Mouse (Mus musculus): ENCODE data around the gene Ptk6. TPM values are rescaled to one million over a fixed set of nuclear protein-coding genes. Genes with fewer than 3 reads are reported as not detected.

The Ptk6 gene
- total RNA-seq, 2 experiments from 2014 or later = not detected

- DNase-seq (ENCODE audit: low spot score in 2 of 2) = no peak
Observed at GRCm38 (mm10) chr2:181166469-181166868, 36.1 kb downstream of the Ptk6 start.

GRCm38 (mm10) chr2:181160821-181161220 is 41.8 kb downstream of the Ptk6 start:
- DNase-seq (ENCODE audit: low spot score in 2 of 2) = no peak

- peak; percentile 68 to 84 for DNase-seq (ENCODE audit: low spot score in 2 of 2)
Observed at GRCm38 (mm10) chr2:181159771-181160170, 42.8 kb downstream of the Ptk6 start.

DNA sequence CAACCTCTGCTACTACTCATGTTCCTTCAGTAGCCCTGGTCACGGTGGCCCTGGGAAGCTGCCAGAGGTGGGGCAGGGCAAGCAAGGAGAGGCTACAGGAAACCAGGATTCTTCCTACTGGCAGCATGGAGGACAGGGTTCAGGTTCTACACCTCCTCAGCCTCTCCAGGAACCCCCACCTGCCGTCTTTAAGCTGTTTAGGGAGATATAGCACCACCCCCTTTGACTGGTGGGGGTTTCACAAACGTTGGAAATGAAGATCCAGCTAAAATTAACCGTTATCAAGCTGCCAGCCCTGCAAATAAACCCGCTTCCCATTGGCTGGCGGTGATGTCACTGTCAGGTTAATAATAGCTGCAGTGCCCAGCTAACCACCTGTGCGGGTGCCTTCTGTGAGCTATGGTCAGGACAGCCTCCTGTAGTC is 43.5 kb downstream of the Ptk6 start:
- peak; percentile 54 to 73 for DNase-seq (ENCODE audit: low spot score in 2 of 2)

DNA sequence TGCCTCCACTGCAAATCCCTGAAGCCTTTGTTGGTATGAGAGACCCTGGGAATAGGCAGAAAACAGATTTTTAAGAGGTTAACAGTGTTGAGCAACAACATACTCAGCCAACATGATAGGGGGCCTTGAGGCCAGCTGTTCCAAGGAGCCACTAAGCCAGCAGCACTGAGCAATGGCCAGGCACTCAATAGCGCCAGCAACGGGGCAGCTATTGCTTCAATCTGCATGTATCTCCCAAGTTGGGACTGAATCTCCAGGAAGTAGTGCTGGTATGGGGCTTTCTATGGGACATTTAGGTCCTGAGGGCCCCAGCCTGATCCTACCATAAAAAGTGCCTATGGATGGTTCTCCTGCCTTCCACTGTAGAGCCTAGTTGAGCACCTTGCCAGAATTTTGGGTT is 44.1 kb downstream of the Ptk6 start:
- DNase-seq (ENCODE audit: low spot score in 2 of 2) = no peak

DNA sequence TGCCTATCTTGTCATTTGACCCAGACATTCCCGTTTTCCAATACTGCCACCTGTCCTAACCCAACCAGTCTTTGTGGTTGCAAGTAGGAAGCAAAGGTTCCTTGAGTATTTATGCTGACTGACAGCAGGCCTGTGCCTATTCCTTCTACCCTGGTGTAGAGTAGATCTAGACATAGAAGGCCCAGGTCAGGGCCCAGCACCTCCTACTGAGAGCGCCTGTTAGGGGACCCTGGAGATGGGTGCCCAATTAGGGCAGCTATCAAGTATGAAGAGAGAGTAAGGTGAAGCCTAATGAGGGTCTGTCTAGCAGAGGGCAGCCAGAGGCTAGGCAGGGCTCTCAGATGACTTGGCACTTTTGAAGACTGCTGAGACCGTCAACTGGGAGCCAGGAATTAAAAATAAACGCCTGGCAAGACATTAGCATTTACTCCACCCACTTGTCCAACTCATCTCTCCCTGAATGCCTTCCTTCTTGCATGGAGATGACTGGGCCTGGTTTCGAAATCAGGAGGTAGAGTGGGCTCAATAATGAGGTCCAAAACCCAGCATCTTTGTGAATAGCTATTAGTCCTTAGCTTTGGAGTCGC is 44.8 kb downstream of the Ptk6 start:
- DNase-seq (ENCODE audit: low spot score in 2 of 2) = no peak

DNA sequence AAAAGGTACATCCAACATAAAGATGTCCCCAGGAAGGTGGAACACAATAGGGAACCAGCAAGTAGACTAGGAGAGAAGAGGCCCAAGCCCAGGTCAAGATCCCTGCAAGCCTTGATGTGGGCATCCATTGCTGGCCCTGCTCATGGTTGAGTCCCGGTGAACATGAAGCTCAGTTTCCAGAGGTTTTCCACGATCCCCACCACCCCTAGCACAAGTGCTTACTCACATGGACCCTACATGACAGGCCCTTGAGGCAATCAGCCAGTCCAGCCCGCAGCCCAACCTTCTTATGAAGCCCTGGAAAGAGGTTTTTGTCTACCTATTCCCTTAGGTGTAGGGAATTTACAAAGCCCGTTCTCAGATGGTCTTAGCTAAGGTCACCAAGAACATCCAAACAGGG is 45.4 kb downstream of the Ptk6 start:
- no peak for DNase-seq (ENCODE audit: low spot score in 2 of 2)

DNA sequence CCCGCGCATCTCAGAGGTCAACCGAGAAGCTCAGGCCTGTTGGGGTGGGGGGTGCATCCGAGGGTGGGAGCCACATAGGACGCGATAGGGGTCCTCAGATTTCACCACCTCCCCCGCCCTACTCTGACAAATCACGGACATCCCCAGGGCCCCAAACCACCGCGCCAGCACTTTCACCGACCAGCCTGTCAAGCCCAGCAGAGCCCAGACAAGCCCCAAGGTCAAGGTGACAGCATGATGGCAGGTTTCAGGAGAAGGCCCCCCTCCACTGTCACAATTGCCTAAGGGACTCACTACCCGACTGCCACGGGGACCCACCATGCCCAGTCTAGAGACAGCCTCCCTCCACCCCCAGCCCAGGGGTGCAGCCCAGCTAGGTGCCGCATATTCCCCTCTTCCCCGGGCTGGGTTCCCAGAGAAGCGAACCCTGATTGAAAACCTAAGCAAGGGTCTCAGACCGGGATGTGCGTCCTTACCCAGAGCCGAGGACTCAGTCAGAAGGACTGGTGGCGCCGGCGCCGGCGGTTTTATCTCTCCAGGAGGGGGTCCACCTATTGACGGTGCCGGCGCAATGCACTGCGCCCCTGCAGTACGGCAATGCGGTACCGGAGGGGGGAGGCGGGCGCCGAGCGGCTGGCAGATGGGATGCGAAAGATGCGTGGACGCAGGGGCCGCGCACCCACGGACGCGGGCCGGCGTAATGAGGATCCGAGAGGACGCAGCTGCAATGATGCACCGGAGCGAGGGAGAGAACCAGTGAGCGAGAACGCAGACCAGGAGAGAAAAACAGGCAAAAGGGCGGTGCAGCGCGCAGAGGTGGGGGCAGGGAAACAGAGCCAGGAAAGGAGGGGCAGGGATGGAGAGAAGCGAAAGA is 46.1 kb downstream of the Ptk6 start, which contains the start of gene Eef1a2:
Gene Eef1a2, minus strand, starts transcription at position 767 of the 874 bp plus-strand sequence.
- peak; percentile 76 to 77 for DNase-seq (ENCODE audit: low spot score in 2 of 2)

DNA sequence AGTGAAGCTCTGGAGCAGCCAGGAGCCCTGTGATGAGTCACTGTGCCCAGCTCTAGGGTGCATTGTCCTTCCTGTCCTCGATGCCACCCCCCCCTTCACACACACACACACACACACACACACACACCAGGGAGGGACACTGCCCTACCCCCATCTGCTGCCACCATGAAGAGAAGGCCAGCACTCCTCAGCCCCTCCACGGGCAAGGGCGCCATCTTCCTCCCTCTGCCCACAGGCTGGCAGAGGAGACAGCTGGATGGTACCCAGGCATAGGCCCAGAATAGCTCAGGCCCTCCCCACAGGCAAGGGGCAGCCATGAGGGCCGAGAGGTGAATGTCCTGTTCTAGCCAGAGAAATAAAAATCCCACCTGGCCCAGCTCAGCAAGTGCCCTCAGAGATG is 46.8 kb downstream of the Ptk6 start:
- peak in 1 of 2 experiments; percentile 25 for DNase-seq (ENCODE audit: low spot score in 2 of 2)

GRCm38 (mm10) chr2:181154831-181155415 is 47.7 kb downstream of the Ptk6 start:
- no peak for DNase-seq (ENCODE audit: low spot score in 2 of 2)

- no peak for DNase-seq (ENCODE audit: low spot score in 2 of 2)
Observed at GRCm38 (mm10) chr2:181154361-181154760, 48.2 kb downstream of the Ptk6 start.

- DNase-seq (ENCODE audit: low spot score in 2 of 2) = peak in 1 of 2 experiments; percentile 19
Observed at GRCm38 (mm10) chr2:181153837-181154236, 48.8 kb downstream of the Ptk6 start.

DNA sequence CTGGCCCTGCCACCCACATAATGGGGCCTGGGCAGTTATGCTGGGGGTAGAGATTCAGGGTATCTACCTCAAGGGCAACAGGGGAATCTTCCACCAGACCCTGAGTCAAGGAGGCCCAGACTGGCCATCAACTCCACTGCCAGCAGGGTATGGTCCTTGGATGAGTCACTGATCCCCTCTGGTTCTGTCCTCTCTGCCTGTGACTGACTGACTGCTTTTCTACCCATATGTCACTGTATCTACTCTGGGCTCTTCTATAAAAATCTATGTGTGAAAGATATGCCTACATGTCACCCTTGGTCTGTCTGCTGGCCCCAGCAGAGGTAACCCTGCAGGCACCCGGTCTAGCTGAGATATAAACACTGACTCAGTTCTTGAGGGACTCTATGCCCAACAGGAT is 49.5 kb downstream of the Ptk6 start:
- DNase-seq (ENCODE audit: low spot score in 2 of 2) = no peak

GRCm38 (mm10) chr2:181152701-181153100 is 49.9 kb downstream of the Ptk6 start:
- no peak for DNase-seq (ENCODE audit: low spot score in 2 of 2)

DNA sequence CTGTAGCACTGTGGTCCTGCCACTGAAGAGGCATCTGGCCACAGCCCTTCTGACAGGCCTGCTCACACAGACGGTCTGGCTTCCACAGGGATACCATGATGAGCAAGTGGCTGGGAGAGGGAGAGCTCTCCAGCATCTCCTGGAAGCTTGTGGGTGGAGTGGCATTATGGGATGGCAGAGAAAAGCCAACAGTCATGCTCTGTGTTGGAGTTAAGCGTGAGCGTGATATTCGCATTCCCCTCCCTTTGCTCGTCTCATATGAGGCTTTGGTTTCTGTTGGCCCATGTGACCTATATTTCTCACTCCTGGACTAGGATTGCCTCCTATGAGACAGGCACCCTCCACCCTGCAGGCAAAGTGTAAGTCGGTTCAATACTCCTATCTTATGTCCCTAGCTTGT is 52.3 kb downstream of the Ptk6 start:
- DNase-seq (ENCODE audit: low spot score in 2 of 2) = no peak

DNA sequence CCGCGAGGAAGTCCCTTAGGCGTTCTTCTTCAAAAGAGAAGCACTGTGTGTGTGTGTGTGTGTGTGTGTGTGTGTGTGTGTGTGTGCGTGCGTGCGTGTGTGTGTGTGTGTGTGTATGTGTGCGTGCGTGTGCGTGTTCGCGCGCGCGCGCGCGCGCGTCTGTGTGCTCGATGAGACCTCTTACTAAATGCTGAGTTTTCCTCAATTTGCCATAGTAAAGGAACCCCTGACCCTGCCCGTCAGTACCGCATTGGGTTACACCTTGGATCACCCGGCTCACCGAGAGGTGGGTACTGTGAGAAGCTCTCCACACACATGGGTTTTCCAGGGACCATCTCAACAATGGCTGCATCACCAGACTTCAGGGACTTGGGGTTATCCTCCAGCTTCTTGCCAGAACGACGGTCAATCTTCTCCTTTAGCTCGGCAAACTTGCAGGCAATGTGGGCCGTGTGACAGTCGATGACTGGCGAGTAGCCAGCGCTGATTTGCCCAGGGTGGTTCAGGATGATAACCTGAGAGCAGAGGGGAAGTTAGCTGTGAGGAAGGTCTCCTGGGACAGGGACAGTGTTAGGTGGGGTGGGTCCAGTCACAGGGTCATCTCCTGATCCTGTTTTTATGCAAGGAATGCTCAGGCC is 54.2 kb downstream of the Ptk6 start:
- no peak for DNase-seq (ENCODE audit: low spot score in 2 of 2)

GRCm38 (mm10) chr2:181147546-181148317 is 54.9 kb downstream of the Ptk6 start:
- no peak for DNase-seq (ENCODE audit: low spot score in 2 of 2)

GRCm38 (mm10) chr2:181146976-181147545 is 55.5 kb downstream of the Ptk6 start:
- no peak for DNase-seq (ENCODE audit: low spot score in 2 of 2)

DNA sequence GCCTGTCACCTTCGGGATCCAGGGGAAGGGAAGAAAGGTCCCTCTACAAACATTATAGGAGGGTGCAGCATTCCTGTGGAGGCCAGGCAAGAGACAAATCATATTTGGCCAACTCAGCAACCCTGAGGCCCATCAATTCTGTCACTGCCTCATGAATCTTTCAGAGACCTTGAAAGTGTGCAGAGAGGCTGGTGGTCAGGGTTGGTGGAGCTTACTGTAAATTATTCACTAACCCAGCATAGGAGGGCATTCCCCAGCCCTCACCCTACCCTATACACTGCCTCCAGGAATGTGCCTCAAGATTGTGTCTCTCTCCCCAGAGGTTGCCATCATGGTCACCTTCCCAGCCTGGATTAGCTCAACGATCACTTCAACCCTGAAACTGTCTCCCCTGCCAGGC is 57.9 kb downstream of the Ptk6 start:
- DNase-seq (ENCODE audit: low spot score in 2 of 2) = no peak
